Mouse (Mus musculus) c-Kit-positive CD71-negative TER-119-negative erythroid progenitor cells, embryonic 14.5 days (primary cell): ENCODE results near the gene Rragd.

Experiments used
- DNase-seq: peaks from one replicate; pipeline ENCODE4 v3.0.0-alpha.2; 2013; ENCODE audit warnings: low read depth

Gene Rragd

GRCm38 (mm10) chr4:33049601-33050000, 66.8 kb downstream of the Rragd start:
- no peak for DNase-seq

DNA sequence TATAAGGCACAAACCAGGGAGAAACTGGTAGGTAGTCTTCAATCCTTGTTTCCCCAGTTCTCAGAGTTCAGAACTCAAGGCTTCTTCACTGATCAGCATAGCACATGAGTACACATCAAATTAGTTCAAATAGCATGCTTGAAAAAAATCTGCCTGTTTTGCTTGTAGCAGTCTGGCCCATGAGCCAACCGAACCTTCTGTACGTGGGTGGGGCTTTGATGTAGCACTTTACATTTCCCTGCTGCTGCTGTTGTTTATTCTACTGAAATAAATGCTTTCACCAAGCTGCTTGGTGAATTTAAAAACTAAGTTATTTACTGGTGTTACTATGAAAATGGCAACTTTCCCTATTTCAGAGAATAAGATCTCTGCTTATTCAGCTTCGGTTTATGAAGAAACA, 69.2 kb downstream of the Rragd start:
- no peak for DNase-seq

DNA sequence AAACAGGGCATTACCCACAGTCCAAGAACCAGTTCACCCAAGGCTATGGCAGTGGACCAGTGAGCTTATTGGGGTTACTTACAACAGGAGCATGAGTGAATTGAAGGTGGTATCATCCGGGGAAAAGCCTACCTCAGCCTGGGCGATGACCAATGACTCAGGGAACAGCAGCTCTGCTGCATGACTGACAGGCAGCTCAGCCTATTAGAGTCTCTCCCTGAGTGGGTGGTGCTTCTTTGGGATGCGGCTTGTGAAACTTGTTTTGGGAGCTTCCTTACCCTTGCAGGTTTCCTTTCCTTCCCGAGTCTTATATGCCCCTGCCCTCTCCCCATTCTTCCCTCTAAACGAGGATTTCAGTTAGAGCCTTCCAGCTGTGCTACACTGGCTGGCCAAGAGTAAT, 69.8 kb downstream of the Rragd start:
- DNase-seq, result no peak

DNA sequence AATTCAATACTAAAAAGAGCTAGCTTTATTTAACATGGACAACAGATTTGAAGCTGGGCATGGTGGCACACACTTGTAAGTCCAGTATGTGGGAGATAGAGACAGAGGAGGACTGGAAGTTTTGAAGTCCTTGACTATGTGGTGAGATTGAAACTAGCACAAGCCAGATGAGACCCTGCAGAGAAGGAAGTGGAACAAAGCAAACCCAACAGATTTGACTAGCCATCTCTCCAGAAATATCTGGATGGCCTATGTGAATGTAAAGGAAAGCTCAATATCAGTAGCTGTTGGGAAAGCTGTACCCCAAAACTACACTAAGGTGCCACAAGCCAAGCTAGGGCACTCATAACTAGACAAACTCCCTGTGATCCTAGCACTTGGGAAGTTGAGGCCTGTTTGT, 71.6 kb downstream of the Rragd start:
- DNase-seq, result no peak

- no peak for DNase-seq
Measured at GRCm38 (mm10) chr4:33056317-33056716, 73.5 kb downstream of the Rragd start.

DNA sequence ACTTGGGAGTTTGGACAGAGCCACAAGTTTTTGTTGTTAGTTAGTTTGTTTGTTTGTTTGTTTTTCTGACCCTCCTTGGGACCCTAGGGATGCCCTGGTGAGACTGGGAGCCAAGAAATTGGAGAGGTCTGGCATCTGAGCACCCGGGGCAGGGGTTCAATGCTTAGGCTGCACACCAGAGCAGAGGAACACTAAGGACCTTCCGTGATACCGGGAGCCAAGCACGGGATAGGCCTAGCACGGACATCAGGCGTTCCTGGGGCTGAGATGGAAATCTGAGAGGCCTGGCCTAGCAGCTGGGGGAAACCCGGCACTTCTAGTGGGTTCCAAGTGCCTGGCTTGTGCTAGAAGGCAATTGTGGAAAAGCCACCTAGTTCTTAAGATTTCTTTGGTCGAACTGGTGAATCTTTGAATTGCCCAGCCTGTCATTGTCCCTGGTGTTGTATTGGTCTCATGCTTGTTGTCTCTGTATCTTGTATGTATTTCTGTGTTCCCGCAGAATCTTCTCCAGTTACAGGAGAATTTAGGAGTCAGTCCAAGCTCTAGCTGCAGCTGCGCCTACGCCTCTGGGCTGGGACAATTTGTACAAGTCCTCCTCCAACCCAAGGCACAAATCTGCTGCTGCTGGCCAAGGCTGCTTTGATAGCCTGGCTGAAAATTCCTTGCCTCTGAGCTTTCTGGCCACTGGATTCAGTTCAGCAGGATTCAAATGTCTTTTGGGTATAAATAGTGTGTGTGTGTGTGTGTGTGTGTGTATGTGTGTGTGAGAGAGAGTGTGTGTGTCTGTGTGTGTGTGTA, 75.3 kb downstream of the Rragd start:
- no peak for DNase-seq

DNA sequence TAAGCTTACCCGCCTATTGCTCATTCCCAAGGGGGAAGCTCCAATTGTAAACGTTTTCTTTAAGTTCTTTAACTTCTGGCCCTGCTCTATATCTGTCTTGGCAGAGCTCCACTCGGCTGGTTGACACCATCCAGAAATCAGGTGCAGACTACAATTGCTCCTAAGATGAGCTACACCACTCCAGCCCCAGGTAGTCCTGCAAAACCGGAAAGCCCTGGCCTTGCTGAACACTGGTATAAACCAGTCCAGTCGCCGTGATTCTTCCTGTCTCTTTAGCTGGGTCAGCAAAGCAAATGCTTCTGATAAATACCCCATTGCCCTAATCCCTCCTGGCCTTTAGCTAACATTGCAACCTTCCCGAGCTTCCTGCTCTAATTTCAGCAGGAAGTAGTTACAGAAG, 78.3 kb downstream of the Rragd start:
- no peak for DNase-seq

DNA sequence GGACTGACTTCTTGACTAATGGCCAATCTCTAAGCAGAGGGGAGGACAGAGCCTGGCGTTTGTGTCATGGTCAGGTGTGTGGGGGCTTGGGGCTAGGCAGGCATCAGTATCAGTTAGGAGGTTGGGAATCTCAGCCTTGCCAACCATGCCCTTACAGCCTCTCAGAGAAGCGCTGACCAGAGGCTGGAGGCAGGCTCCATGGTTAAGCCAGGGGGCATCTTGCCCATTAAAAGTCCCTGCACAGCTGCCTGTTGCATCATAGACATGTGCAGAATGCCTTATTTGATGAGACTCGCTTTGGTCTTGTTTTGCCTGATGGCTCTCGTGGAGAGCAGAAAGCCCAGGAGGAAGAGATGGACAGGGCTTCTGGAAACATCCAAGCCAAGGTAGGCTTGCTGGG, 80.1 kb downstream of the Rragd start, which contains the start of gene Gabrr2:
Gabrr2 (plus strand) TSS at position 19 of the 400 bp plus-strand sequence.
- no peak for DNase-seq

DNA sequence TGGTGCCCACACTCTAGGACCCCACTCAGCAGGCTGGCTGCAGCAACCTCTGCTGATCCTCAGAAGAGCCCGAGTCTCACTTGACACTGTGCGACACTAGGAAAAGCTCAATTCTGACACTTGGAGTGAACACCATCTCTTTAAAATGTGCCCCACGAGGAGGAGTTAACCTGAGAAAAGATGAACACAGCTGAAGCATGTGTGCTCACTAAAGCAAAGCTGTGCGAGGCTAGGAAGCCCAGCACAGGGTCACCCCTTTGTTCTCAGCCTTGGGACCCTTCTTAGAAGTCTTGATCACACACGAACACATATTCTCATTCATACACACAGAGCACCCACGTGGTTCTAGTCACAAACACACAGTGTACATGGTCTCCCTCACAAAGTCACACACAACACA, 82.1 kb downstream of the Rragd start:
- DNase-seq, result no peak

DNA sequence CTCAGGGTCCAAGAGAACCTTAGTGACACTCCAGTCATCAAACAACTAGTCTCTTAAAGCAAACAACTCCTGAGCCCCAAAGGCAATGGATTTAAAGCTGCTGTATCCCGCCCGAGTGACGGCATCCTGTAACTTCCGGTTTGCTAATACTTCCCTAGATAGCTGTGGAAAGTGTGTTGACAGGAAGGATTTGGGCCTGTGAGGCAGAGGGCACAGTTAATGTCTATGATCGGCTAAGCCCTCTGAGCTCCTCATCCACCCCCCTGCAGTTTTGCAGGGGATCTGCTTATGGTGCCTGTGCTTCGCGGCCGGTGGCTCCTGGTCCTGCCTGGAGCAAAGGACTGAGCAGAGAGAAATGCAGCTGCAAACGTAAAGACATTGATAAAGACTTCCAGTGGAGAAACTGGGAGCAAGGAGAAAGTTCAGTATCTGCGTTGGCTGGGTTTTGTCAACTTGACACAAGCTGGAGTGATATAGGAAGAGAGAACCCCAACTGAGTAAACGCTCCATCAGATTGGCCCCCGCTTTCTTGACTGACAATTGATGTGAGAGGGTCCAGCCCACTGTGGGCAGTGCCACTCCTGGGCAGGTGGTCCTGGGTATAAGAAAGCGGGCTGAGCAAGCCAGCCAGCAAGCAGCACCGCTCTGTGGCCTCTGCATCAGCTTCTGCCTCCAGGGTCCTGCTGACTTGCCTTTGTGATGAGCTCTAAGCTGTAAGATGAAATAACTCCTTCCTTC, 83.6 kb downstream of the Rragd start:
- DNase-seq, result no peak

DNA sequence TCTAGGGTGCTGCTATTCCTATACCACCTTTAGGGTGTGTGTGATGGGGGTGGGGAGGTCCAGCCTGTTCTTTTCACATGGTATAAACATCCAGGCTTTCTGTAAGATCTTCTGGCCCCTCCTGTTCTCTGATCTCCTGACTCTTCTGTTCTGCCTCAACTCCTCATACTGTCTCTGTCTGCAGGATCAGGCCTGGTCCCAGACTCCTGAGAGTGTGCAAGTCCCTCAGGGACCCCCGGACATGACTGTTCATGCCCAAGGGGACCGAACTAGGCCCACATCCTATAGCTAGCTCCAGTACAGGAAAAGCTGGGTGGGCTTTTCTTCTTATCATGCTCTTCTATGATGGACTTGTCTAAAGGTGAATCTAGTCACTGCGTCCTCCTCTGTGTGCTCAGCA, 84.5 kb downstream of the Rragd start:
- DNase-seq, result no peak

DNA sequence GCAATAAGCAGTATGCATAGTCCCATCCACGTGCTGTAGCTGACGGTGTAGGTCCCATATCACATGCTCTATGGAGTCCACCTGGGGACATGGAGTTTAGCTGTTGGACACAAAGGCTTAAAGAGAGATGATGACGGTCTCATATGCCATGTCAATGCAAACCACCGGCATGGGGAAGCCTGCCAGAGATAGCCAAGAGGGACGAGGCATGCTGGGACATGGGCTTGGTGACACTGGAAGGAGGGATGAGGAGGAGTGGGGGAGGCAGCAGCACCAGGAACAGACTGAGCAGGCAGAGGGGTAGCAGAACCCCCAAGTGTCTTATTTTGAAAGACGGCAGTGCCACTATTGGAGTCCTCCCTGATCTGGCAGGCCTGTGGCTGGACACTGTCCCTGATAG, 85.0 kb downstream of the Rragd start:
- no peak for DNase-seq

GRCm38 (mm10) chr4:33068894-33069293, 86.1 kb downstream of the Rragd start:
- no peak for DNase-seq

DNA sequence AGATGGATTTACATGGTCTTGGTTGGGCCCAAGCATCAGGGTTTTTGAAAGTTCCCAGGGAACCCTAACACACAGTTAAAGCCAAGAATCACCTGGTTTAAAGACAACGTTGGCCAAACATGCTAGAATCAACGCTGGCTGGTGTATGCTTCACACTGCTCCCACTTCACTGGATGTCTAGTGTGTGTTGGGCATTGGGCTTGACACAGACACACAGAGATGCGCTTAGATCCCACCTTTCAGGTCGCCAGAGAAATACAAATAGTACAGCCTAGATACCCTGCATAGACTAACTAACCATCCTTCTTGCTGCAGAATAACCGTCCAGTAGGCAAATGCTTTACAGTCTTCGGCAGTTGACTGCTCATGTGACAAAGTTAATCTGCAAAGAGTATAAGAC, 87.5 kb downstream of the Rragd start:
- DNase-seq, result no peak

DNA sequence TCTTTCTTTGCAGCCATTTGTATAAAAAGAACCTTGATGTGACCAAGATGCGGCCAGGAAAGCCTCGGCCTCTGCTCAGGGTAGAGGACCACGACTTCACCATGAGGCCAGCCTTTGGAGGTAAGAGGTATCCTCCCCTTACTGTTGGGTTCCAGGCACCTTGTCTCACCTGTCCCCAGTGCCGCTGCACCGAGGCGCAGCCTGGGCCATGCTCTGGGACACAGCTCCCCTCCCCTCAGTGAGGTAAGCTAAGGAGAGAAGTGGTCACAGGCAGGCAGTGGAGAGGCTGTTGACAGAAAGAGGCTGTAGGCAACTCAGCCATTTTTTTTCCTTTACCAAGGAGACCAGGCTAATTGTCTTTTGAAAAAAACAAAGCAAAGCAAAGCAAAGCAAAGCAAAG, 88.5 kb downstream of the Rragd start:
- DNase-seq, result no peak
